ENCODE assay signal across 9 mouse cellular contexts in genomic region chr17:7122554-7122953, GRCm38 (mm10). TPM values are rescaled to one million over a fixed set of nuclear protein-coding genes. Genes with fewer than 3 reads are reported as not detected.
DNase-seq lines count a peak whose midpoint lies in the region; ATAC-seq and TF ChIP-seq lines count a peak whose summit lies in the region.
"Not testable (repeated sequence)": the region's sequence is repeated elsewhere in the genome, so short reads cannot be mapped to it uniquely, and the experiment has no call there.
"Had no signal": no experiment of that assay in that cellular context is flagged by ENCODE, and none has a peak within 500 bp of the region (broad histone marks: within the 10 kb centered on the region; RNA-seq: fewer than 3 reads in every experiment).

No protein-coding gene starts in this region.

- peak; percentile 85 for DNase-seq in heart, adult 11 months
- DNase-seq in kidney, postnatal 0 days (ENCODE audit: low spot score) = peak; percentile 3
- peak; percentile 0 for DNase-seq in liver
- DNase-seq in lung, postnatal 0 days (ENCODE audit: low spot score) = peak; percentile 2

- H3K36me3 ChIP-seq in kidney, embryonic 14.5 days (ENCODE audit: control insufficient read depth, insufficient read depth, low read length); kidney, embryonic 15.5 days; kidney, embryonic 16.5 days (ENCODE audit: insufficient read depth, low read length); kidney, postnatal 0 days (ENCODE audit: insufficient read depth, low read length); lung, postnatal 0 days (ENCODE audit: insufficient read depth, low read length): not testable (repeated sequence)

- not testable (repeated sequence) for H3K9ac ChIP-seq in kidney, embryonic 14.5 days (ENCODE audit: low read depth, low read length); kidney, embryonic 15.5 days; kidney, embryonic 16.5 days (replicated peaks; ENCODE audit: low read length); kidney, postnatal 0 days (ENCODE audit: low read depth, low read length); lung, postnatal 0 days (replicated peaks; ENCODE audit: low read depth)

- H3K27ac ChIP-seq in kidney, embryonic 14.5 days (ENCODE audit: low read depth, low read length); kidney, embryonic 15.5 days; kidney, embryonic 16.5 days (ENCODE audit: low read length); kidney, postnatal 0 days; lung, postnatal 0 days (ENCODE audit: low read length): not testable (repeated sequence)

- H3K9me3 ChIP-seq in kidney, embryonic 14.5 days (ENCODE audit: control insufficient read depth, low read length); kidney, embryonic 15.5 days (replicated peaks); kidney, embryonic 16.5 days (ENCODE audit: low read length); kidney, postnatal 0 days (replicated peaks; ENCODE audit: low read length); lung, postnatal 0 days (ENCODE audit: low read length): not testable (repeated sequence)

- TF ChIP-seq EP300 in lung, postnatal 0 days (IDR thresholded peaks at IDR 0.05) = not testable (repeated sequence)

- peak; percentile 8; the same call in 1 of the 2 replicates for ATAC-seq in frontal cortex, adult (ENCODE audit: low TSS enrichment)
- ATAC-seq in kidney, embryonic 14.5 days (ENCODE audit: low FRiP score, low TSS enrichment) = peak; percentile 60; the same call in 1 of the 2 replicates
- peak; percentile 31 for ATAC-seq in kidney, embryonic 15.5 days (replicated peaks; ENCODE audit: low FRiP score)
- ATAC-seq in kidney, embryonic 16.5 days (ENCODE audit: low FRiP score, low TSS enrichment) = peak; percentile 53
- ATAC-seq in kidney, postnatal 0 days (replicated peaks; ENCODE audit: low FRiP score, low read depth) = not testable (repeated sequence)
- peak; percentile 23; the same call in 1 of the 2 replicates for ATAC-seq in lung, postnatal 0 days

- H3K4me3 ChIP-seq in kidney, embryonic 14.5 days (ENCODE audit: low read length); kidney, embryonic 15.5 days (replicated peaks); kidney, embryonic 16.5 days (ENCODE audit: low read length); kidney, postnatal 0 days (replicated peaks; ENCODE audit: low read depth, low read length); lung, postnatal 0 days (ENCODE audit: low read depth, low read length): not testable (repeated sequence)

- TF ChIP-seq CTCF in kidney, postnatal 0 days (IDR thresholded peaks at IDR 0.05; ENCODE audit: low read depth); lung, postnatal 0 days (IDR thresholded peaks at IDR 0.05): not testable (repeated sequence)

- 34% methylated on average over 11 of the region's 11 CpGs for WGBS in kidney, embryonic 14.5 days
- 58% methylated on average over 11 of the region's 11 CpGs for WGBS in kidney, embryonic 15.5 days
- WGBS in kidney, embryonic 16.5 days = 36% methylated on average over 11 of the region's 11 CpGs
- 36% methylated on average over 11 of the region's 11 CpGs for WGBS in kidney, postnatal 0 days
- 62% methylated on average over 11 of the region's 11 CpGs for WGBS in lung, postnatal 0 days

- H3K4me1 ChIP-seq in kidney, embryonic 14.5 days (ENCODE audit: control insufficient read depth, insufficient read depth, low read length); kidney, embryonic 15.5 days; kidney, embryonic 16.5 days (ENCODE audit: insufficient read depth, low read length); kidney, postnatal 0 days (replicated peaks; ENCODE audit: insufficient read depth, low read length); lung, postnatal 0 days (ENCODE audit: insufficient read depth, low read depth, low read length): not testable (repeated sequence)

- H3K27me3 ChIP-seq in kidney, embryonic 14.5 days (ENCODE audit: control insufficient read depth, insufficient read depth, low read length); kidney, embryonic 15.5 days; kidney, embryonic 16.5 days (ENCODE audit: insufficient read depth, low read length); kidney, postnatal 0 days (ENCODE audit: insufficient read depth, low read length); lung, postnatal 0 days (replicated peaks; ENCODE audit: insufficient read depth, low read length): not testable (repeated sequence)

- not testable (repeated sequence) for H3K4me2 ChIP-seq in kidney, embryonic 14.5 days (replicated peaks; ENCODE audit: low read depth, low read length); kidney, embryonic 15.5 days; kidney, embryonic 16.5 days (replicated peaks; ENCODE audit: low read depth, low read length); kidney, postnatal 0 days (ENCODE audit: low read length); lung, postnatal 0 days (replicated peaks; ENCODE audit: low read depth, low read length)

RNA-seq across cellular contexts. Expression of gene Rps6ka2, which starts 47.4 kb away (rescaled TPM):
- polyA plus RNA-seq in kidney, embryonic 14.5 days (2014; fragmentation: Nextera tagmentation; extraction: Ambion mirVana) = 18.3 and 30.7 TPM in 2 replicates
- polyA plus RNA-seq in kidney, embryonic 15.5 days (2015; fragmentation: Nextera tagmentation; extraction: Ambion mirVana) = 20.9 and 21.5 TPM in 2 replicates
- 18.7 and 22.5 TPM in 2 replicates for polyA plus RNA-seq in kidney, embryonic 16.5 days (2015; fragmentation: Nextera tagmentation; extraction: Ambion mirVana)
- polyA plus RNA-seq in kidney, postnatal 0 days (2015; fragmentation: Nextera tagmentation; extraction: Ambion mirVana) = 8.4 and 8.8 TPM in 2 replicates
- polyA plus RNA-seq in lung, postnatal 0 days (2015; fragmentation: Nextera tagmentation; extraction: Ambion mirVana) = 7.1 and 8.4 TPM in 2 replicates
- polyA plus RNA-seq: G1E had no signal

Comparison
In these comparisons a context has a peak if more than half of its experiments do, and no peak if none do; other contexts are left out.
1. DNase-seq: peak in every context shown above with its lines; median percentile 85 in heart, adult 11 months; 3 in kidney, postnatal 0 days; 2 in lung, postnatal 0 days; 0 in liver.